Mouse (Mus musculus): ENCODE measurements around the gene Camkmt.

Gene Camkmt

DNA sequence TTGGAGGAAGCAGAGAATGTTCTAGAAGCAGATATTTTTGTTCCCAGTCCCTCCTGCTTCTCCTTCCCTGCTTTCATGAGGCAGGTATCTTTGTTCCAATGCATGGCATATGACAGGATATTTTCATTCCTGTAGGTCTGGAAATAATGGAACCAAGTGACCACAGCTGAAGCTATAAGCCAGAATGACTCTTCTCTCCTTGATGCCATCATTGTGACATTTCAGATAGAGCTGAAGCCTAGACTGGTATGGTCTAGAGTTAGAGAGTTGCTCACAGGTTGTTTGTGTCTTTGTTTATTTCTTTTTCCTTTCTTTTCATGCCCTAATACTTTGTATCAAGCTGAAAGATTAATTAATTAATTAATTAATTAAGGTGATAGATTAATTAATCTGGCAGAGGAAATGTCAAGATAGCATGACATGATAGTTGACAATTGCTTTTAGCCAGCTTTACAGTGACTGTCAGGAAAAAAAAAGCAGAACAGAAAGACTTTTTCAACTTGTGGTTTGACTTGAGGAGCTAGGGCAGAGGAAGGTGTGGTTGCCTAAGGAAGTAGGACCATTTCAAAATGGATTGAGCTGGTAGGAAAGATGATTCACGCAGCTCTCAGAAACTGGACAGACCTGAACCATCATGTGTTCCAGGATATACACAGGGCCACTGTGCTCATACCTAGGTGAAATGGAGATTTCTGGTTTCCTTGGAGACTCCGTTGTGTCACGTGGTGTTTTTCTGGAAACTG lies 404.8 kb downstream of the Camkmt start:
- DNase-seq (ENCODE audit: low spot score), result no peak

- DNase-seq (ENCODE audit: low spot score), result no peak
Observed at GRCm38 (mm10) chr17:85495871-85496270, 405.5 kb downstream of the Camkmt start.

DNA sequence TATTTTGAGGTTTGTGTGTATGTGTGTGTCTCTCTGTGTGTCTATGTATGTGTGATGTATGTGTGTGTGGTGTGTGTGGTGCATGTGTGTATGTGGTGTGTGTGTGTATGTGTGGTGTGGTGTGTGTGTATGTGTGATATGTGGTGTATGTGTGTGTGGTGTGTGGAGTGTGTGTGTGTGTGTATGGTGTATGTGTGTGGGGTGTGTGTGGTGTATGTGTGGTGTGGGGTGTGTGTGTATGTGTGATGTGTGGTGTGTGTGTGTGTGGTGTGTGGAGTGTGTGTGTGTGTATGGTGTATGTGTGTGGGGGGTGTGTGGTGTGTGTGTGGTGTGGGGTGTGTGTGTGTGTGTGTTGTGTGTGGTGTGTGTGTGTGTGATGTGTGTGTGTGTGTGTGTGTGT lies 414.5 kb downstream of the Camkmt start:
- no peak for DNase-seq (ENCODE audit: low spot score)

GRCm38 (mm10) chr17:85506206-85507088 lies 416.1 kb downstream of the Camkmt start:
- no peak for DNase-seq (ENCODE audit: low spot score)

DNA sequence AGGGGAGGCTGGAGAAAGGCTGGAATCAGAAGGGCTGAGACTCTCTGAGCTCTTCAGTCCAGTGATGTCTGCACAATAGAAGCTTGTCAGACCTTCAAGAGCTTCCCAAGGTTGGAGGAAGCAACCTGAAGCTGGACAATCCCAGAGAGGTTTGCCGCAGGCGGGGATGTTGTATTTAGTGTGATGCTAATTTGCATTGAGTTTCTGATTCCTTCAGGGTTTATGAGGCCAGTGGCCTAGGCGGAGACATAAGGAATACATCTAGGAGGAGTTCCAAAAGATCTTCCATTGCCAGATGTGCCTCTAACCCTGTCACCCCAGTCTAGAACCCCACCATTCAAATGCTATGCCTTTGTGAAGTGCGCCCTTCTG lies 416.7 kb downstream of the Camkmt start:
- no peak for DNase-seq (ENCODE audit: low spot score)
